Mouse (Mus musculus): ENCODE results near the gene Tmem258. TPM values are rescaled to one million over a fixed set of nuclear protein-coding genes. Genes with fewer than 3 reads are reported as not detected.

Gene Tmem258
- polyA plus RNA-seq, 1 experiment from 2014 or later, result 330 TPM

DNA sequence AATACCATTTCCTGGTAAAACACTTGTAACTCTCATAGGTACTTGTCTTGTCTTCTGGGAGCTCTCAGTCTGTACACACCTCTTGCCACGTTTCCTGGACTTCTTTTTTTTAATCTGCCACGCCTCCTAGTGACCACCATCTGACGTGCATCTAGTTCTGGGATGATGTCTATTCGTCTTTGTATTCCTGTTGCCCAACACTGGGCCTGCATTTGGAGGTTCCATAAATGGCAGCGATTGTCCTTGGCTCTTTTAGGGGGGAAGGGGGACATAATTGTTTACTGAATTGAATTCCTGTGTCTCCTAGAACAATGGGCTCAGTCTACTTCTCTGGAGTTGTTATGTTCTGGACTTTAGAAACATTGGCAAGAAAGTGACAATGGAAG lies 795 bp downstream of the Tmem258 start:
- Histone ChIP-seq H3K9ac (peak overlapping the region; percentile 75), H3K36me3 (peaks cover 33% of the 10 kb centered on the region), H3K4me2 (peak overlapping the region; percentile 82), H3K9me3 (no peaks in the 10 kb centered on the region), H3K27ac (replicated peaks) (peak overlapping the region; percentile 81), H3K27me3 (no peaks in the 10 kb centered on the region), H3K4me3 (peak overlapping the region; percentile 66), H3K4me1 (replicated peaks) (peaks cover 16% of the 10 kb centered on the region)
- 1% methylated on average over 5 of the region's 5 CpGs for WGBS
- peak; percentile 25; the same call in 1 of the 2 replicates for ATAC-seq (ENCODE audit: low FRiP score, low read depth)

DNA sequence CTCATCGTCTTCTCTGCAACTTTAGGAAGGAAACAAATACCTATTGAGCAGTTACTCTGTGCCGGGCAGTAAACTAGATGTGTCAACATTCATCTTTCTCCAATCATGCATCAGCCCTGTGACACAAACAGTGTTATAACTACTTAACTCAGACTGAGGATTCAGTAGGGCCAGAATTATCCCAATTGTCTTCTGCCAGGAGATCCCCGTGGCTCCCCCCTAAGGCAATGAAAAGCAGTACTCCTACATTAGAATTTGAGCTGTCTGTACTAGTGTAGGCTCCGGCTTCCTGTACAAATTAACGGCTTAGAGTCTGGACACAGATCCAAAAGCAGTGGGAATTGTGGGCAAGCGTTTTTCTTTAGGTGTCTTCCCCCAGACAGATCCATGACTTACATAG lies 1.2 kb downstream of the Tmem258 start:
- WGBS, result 75% methylated on average over 6 of the region's 6 CpGs
- Histone ChIP-seq H3K4me1 (replicated peaks) (peaks cover 16% of the 10 kb centered on the region), H3K27me3 (no peaks in the 10 kb centered on the region), H3K9ac (no peak overlapping the region), H3K36me3 (peaks cover 33% of the 10 kb centered on the region), H3K4me3 (peak overlapping the region; percentile 66; the same call in 1 of the 2 replicates), H3K27ac (replicated peaks) (no peak overlapping the region), H3K4me2 (peak overlapping the region; percentile 82), H3K9me3 (no peaks in the 10 kb centered on the region)
- ATAC-seq (ENCODE audit: low FRiP score, low read depth), result no peak

DNA sequence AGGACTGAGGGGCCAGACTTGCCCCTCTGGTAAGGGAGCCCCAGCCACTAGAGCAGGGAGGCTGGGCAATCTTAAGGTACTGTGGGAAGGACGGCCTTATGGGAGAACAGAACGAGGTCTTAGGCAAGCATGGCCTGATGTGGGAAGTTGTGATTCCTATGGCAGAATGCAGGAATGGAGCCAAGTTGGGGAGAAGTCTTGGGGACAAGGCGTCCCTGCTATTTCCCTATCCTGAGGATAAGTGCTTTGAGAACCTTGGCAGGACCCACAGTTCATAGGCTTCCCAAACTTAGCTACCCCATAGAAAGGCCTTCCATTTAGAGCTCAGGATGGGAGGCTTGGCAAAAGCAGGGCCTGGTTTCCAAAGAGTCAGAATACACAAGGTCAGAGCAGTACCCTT lies 5.0 kb downstream of the Tmem258 start:
- 93% methylated on average over 3 of the region's 3 CpGs for WGBS
- peaks cover 7% of the 10 kb centered on the region for H3K4me1 ChIP-seq (replicated peaks)
- ATAC-seq (ENCODE audit: low FRiP score, low read depth), result no peak
- H3K4me2 ChIP-seq, result no peak overlapping the region
- peaks cover 35% of the 10 kb centered on the region for H3K36me3 ChIP-seq
- no peak overlapping the region for H3K9ac ChIP-seq
- no peaks in the 10 kb centered on the region for H3K27me3 ChIP-seq
- no peak overlapping the region for H3K27ac ChIP-seq (replicated peaks)
- H3K9me3 ChIP-seq, result no peaks in the 10 kb centered on the region
- H3K4me3 ChIP-seq, result no peak overlapping the region

DNA sequence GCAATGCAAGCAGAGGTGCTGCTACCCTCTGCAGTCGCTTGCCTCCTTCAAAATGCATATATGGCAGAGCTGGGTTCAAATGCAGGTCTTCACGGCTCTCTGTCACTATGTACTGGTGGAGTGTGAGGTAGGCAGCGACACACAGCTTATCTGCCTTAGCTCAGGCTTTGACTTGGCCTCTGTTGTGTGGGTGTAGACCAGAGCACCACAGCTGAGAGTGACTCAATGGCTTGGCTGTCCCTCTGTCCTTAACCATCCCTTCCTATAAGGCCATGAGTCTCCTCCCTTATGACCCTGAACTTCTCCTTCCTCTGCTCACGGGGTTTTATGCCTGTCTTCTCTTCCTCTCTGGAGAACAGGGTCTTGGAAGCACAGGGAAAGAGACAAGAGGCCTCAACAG lies 7.1 kb downstream of the Tmem258 start:
- Histone ChIP-seq H3K4me1 (replicated peaks) (no peaks in the 10 kb centered on the region), H3K4me2 (no peak overlapping the region), H3K9me3 (no peaks in the 10 kb centered on the region), H3K27me3 (no peaks in the 10 kb centered on the region), H3K4me3 (no peak overlapping the region), H3K9ac (no peak overlapping the region), H3K36me3 (peaks cover 35% of the 10 kb centered on the region), H3K27ac (replicated peaks) (no peak overlapping the region)
- WGBS, result 92% methylated on average over 4 of the region's 4 CpGs
- ATAC-seq (ENCODE audit: low FRiP score, low read depth), result no peak

DNA sequence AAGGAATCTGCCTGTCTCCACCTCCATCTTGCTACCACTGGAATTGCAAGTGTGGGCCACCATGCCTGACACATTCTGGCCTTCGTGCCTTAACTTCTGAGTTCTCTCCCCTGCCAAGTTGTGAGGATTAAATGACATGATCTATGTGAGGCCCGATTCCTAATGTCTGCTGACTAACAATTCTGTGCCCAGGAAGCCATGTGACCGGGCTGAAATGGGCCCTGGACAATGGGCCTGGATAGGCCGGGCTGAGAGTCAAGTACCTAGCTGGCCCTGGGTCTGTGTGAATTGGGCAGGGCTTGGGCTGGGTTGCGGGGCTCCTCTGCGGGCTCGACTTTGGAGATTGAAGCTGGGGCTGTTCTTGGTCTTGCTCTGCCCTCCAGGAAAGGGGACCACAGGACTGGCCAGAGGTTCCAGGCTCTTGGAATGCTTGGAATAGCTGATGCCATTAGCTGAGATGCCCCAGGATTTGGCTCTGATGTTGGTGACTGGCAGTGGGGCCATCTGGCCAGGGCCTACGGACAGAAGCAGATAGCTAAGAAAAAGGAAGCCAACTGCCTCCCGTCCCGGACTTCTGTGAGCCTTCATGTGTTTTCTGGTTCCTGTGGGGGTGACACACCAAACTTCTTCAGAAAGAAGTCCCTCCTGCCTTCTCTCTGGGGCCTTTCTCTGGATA lies 10.1 kb downstream of the Tmem258 start:
- H3K27me3 ChIP-seq, result no peaks in the 10 kb centered on the region
- no peak overlapping the region for H3K27ac ChIP-seq (replicated peaks)
- no peak overlapping the region for H3K9ac ChIP-seq
- peaks cover 19% of the 10 kb centered on the region; the same call in 1 of the 2 replicates for H3K36me3 ChIP-seq
- H3K4me2 ChIP-seq, result no peak overlapping the region
- no peak for ATAC-seq (ENCODE audit: low FRiP score, low read depth)
- H3K4me3 ChIP-seq, result no peak overlapping the region
- H3K9me3 ChIP-seq, result no peaks in the 10 kb centered on the region
- no peaks in the 10 kb centered on the region for H3K4me1 ChIP-seq (replicated peaks)
- 90% methylated on average over 10 of the region's 10 CpGs for WGBS

DNA sequence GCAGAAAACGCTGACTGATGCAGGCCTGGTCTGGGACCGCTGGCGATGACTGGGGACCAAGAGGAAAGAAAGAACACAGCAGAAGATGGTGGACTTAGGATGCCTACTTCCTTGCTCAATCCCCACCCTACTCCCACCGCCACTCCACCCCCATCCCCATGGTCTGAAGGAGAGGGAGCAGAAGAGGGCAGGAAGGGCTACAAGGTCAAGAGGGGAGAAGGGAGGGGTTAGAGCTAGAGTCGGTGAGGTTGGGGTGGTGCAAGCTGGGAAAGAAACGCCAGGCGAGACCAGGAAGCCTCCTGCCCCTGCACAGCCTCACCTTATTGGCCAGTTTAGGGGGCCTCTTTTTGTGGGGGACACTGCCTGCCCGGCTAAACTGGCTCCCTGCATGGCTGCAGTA lies 12.3 kb downstream of the Tmem258 start:
- H3K9ac ChIP-seq, result no peak overlapping the region
- no peaks in the 10 kb centered on the region for H3K9me3 ChIP-seq
- whole genome bisulfite sequencing, result 85% methylated on average over 8 of the region's 8 CpGs
- no peak overlapping the region for H3K4me3 ChIP-seq
- no peak for ATAC-seq (ENCODE audit: low FRiP score, low read depth)
- H3K27ac ChIP-seq (replicated peaks), result no peak overlapping the region
- H3K36me3 ChIP-seq, result peaks cover 7% of the 10 kb centered on the region; the same call in 1 of the 2 replicates
- H3K27me3 ChIP-seq, result no peaks in the 10 kb centered on the region
- no peak overlapping the region for H3K4me2 ChIP-seq
- no peaks in the 10 kb centered on the region for H3K4me1 ChIP-seq (replicated peaks)

DNA sequence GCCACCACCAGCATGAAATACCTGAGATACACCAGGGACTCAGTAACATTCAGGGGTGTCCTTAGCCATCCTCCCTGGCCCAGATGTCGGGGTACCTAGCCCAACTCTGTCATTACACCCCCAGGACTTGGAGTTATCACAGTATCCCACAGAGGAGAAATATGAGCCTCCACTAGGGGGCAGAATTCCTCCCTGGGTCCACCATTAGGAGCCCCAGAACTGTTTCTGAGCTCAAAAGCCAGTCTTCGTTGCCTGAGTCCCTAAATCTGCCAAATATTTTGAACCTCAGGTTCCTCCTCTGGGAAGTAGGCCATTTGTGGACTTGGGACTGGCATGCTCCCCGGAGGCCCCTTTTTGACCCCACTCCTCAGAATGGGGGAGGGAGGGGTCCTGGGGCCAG lies 15.3 kb downstream of the Tmem258 start:
- WGBS, result 38% methylated on average over 3 of the region's 3 CpGs
- Histone ChIP-seq H3K36me3 (no peaks in the 10 kb centered on the region), H3K27me3 (no peaks in the 10 kb centered on the region), H3K4me2 (no peak overlapping the region), H3K9ac (no peak overlapping the region), H3K9me3 (no peaks in the 10 kb centered on the region), H3K4me3 (no peak overlapping the region), H3K27ac (replicated peaks) (no peak overlapping the region), H3K4me1 (replicated peaks) (no peaks in the 10 kb centered on the region)
- ATAC-seq (ENCODE audit: low FRiP score, low read depth), result no peak; the same call in 1 of the 2 replicates

DNA sequence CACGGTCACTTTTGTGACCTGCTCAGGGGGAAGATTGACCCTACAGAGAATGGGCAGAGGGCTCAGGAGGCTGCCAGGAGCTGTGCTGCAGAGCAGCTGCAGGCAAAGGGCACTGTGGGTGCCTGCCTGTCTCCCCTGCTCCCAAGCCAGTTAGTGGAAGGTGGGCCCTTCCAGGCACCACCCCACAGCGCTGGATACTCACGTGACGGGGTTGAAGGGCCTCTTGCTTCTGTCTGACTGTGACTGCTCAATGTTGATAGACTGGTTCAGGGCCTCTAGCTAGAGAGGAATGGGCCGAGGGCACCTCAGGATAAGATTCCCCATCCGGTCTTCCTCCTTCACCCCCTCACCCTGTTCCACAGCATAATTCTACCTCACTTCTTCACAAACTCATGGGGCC lies 15.8 kb downstream of the Tmem258 start:
- Histone ChIP-seq H3K4me3 (no peak overlapping the region), H3K4me2 (no peak overlapping the region), H3K4me1 (replicated peaks) (no peaks in the 10 kb centered on the region), H3K27me3 (no peaks in the 10 kb centered on the region), H3K9me3 (no peaks in the 10 kb centered on the region), H3K36me3 (no peaks in the 10 kb centered on the region), H3K27ac (replicated peaks) (no peak overlapping the region), H3K9ac (no peak overlapping the region)
- no peak for ATAC-seq (ENCODE audit: low FRiP score, low read depth)
- 80% methylated on average over 6 of the region's 6 CpGs for WGBS

DNA sequence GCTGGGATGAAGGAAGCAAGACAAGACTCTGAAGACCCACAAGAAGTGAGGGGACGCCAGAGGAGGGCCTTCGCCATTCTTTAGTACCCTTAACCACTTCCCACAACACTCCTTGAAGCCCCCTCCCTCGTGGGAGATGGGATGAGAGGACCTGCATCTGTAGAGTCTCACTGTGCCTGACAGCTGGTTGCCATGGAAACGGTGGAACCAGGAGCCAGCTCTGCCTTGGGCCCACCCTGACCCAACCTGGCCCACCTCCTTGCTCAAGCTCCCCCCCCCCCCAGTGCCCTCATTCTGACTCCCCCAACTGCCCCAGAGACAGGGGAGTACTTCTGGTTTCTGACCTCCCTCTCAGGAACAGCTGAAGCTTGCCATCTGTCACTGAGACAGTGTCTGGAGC lies 17.8 kb downstream of the Tmem258 start:
- ATAC-seq (ENCODE audit: low FRiP score, low read depth), result no peak
- Histone ChIP-seq H3K9me3 (no peaks in the 10 kb centered on the region), H3K4me3 (no peak overlapping the region), H3K4me1 (replicated peaks) (peaks cover 3% of the 10 kb centered on the region; the same call in 1 of the 2 replicates), H3K4me2 (no peak overlapping the region), H3K27me3 (no peaks in the 10 kb centered on the region), H3K9ac (no peak overlapping the region), H3K27ac (replicated peaks) (no peak overlapping the region), H3K36me3 (no peaks in the 10 kb centered on the region)
- WGBS, result 63% methylated on average over 4 of the region's 4 CpGs

DNA sequence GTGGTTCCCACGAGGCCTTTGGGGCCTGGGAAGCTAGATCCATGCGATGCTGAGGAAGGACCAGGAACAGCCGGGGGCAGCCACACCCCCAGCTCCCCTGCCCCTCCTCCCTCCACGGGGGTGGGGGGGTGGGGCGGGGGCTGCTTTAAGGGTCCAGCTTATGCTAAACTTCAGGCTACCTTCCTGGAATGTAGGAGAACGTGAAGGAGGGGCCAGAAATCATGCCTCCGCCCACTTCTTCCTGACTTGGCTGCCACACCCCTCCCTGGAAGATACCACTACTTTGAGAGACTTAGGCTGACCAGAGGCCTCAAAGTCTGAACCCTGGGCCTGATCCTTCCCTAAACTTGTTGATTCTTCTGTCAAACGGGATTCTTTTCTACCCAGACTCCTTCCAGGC lies 18.8 kb downstream of the Tmem258 start:
- no peaks in the 10 kb centered on the region for H3K27me3 ChIP-seq
- no peak overlapping the region for H3K4me3 ChIP-seq
- no peak for ATAC-seq (ENCODE audit: low FRiP score, low read depth)
- peaks cover 3% of the 10 kb centered on the region; the same call in 1 of the 2 replicates for H3K4me1 ChIP-seq (replicated peaks)
- no peak overlapping the region for H3K4me2 ChIP-seq
- no peak overlapping the region for H3K27ac ChIP-seq (replicated peaks)
- no peaks in the 10 kb centered on the region for H3K36me3 ChIP-seq
- WGBS, result 50% methylated on average over 8 of the region's 8 CpGs
- H3K9ac ChIP-seq, result no peak overlapping the region
- H3K9me3 ChIP-seq, result no peaks in the 10 kb centered on the region

DNA sequence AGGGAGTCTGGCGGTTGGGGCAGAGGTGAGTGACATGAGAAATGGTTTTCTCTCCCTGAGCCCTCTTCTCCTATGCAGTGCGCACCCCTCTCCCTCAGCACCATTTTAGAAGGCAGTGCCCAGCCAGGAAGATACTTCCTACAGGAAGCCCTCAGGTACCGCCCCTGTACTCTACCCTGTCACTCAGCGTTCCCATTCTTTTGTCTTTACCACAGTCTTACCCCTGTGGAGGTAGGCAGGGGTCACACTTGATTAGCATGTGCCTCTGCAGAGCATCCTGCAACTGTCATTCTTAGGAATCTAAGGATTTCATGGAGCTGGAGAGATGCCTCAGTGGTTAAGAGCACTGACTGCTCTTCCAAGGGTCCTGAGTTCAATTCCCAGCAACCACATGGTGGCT lies 19.7 kb downstream of the Tmem258 start:
- no peaks in the 10 kb centered on the region for H3K9me3 ChIP-seq
- 79% methylated on average over 4 of the region's 4 CpGs for WGBS
- H3K4me3 ChIP-seq, result no peak overlapping the region
- H3K36me3 ChIP-seq, result no peaks in the 10 kb centered on the region
- H3K27me3 ChIP-seq, result no peaks in the 10 kb centered on the region
- peaks cover 3% of the 10 kb centered on the region; the same call in 1 of the 2 replicates for H3K4me1 ChIP-seq (replicated peaks)
- H3K4me2 ChIP-seq, result no peak overlapping the region
- ATAC-seq (ENCODE audit: low FRiP score, low read depth), result no peak
- no peak overlapping the region for H3K9ac ChIP-seq
- H3K27ac ChIP-seq (replicated peaks), result no peak overlapping the region

DNA sequence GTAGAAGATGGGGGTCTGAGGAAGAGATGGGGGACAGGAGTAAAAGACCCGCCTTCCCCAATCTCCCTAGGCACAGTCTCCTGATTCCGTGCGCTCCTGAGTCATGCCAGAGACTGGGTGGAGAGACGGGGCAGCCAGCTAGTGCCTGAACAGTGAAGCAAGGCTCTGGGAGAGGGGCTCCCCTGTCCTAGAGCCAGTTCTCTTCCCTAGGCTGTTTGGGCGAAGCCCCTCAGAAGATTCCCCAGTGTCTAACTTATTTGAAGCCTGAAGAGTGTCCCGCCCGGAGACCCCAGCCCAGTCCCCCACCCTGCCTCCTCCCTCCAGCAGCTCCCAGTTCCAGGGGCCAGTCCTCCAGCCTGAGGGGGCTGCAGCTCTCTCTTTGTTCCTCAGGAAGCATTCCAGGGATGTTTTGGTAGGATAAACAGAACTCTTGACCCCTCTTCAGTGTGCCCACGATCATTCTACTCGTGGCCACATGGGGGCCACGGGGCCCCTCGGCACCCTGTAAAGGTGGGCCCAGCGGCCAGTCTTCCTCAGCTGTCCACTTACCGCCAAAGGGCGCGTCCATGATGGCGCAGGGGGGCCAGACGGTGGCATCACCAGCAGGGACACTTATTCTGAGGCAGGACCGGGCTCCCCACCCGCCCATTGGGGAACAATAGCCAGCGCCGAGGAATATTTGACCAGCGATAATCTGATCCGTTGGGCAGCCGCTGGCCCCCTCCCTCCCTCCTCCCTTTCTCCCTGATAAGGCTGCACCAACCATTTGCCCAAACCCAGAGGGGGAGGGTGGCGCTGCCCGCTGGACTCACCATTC lies 21.0 kb downstream of the Tmem258 start:
- H3K36me3 ChIP-seq, result no peaks in the 10 kb centered on the region
- peaks cover 3% of the 10 kb centered on the region; the same call in 1 of the 2 replicates for H3K4me1 ChIP-seq (replicated peaks)
- no peaks in the 10 kb centered on the region for H3K9me3 ChIP-seq
- no peaks in the 10 kb centered on the region for H3K27me3 ChIP-seq
- no peak for ATAC-seq (ENCODE audit: low FRiP score, low read depth)
- no peak overlapping the region for H3K27ac ChIP-seq (replicated peaks)
- peak overlapping the region; percentile 7; the same call in 1 of the 2 replicates for H3K4me2 ChIP-seq
- no peak overlapping the region for H3K9ac ChIP-seq
- no peak overlapping the region for H3K4me3 ChIP-seq
- WGBS, result 42% methylated on average over 26 of the region's 26 CpGs

Data from hindbrain, embryonic 15.5 days (tissue).